Mouse (Mus musculus): ENCODE measurements at regions not wholly inside any gene's neighbourhood (a gene's known extent, or its start where the extent isn't known, plus 50 kb on each side); places are given as distances from the start of the nearest gene placed in this dataset.

- H3K9me3 ChIP-seq (replicated peaks; ENCODE audit: control insufficient read depth, low read length, poor library complexity, severe bottlenecking) = no peaks in the 10 kb centered on the region
- no peaks in the 10 kb centered on the region for H3K27me3 ChIP-seq (ENCODE audit: control insufficient read depth, insufficient read depth, low read depth, low read length)
- no peak overlapping the region for H3K4me2 ChIP-seq (ENCODE audit: low read length)
- WGBS = 68% methylated on average over 3 of the region's 3 CpGs
- H3K4me3 ChIP-seq (ENCODE audit: low read depth, low read length) = no peak overlapping the region
- H3K27ac ChIP-seq (ENCODE audit: low read length) = no peak overlapping the region
- no peaks in the 10 kb centered on the region for H3K36me3 ChIP-seq (ENCODE audit: control insufficient read depth, insufficient read depth, low read length)
- no peak overlapping the region for H3K9ac ChIP-seq (ENCODE audit: low read depth, low read length)
- no peaks in the 10 kb centered on the region for H3K4me1 ChIP-seq (ENCODE audit: control insufficient read depth, insufficient read depth, low read length)
- no peak for ATAC-seq
Observed at GRCm38 (mm10) chr15:31805522-31805921, 203.9 kb downstream of the Fam173b start.

GRCm38 (mm10) chr15:31815551-31815950 is 213.9 kb downstream of the Fam173b start:
- Histone ChIP-seq H3K4me3 (ENCODE audit: low read depth, low read length) (no peak overlapping the region), H3K4me1 (ENCODE audit: control insufficient read depth, insufficient read depth, low read length) (no peaks in the 10 kb centered on the region), H3K9ac (ENCODE audit: low read depth, low read length) (no peak overlapping the region), H3K4me2 (ENCODE audit: low read length) (no peak overlapping the region), H3K27ac (ENCODE audit: low read length) (no peak overlapping the region), H3K27me3 (ENCODE audit: control insufficient read depth, insufficient read depth, low read depth, low read length) (no peaks in the 10 kb centered on the region), H3K9me3 (replicated peaks; ENCODE audit: control insufficient read depth, low read length, poor library complexity, severe bottlenecking) (no peaks in the 10 kb centered on the region), H3K36me3 (ENCODE audit: control insufficient read depth, insufficient read depth, low read length) (no peaks in the 10 kb centered on the region)
- no peak for ATAC-seq
- 83% methylated on average over 5 of the region's 5 CpGs for WGBS

GRCm38 (mm10) chr15:31819219-31819618 is 217.6 kb downstream of the Fam173b start:
- Histone ChIP-seq H3K4me2 (ENCODE audit: low read length) (no peak overlapping the region), H3K9me3 (replicated peaks; ENCODE audit: control insufficient read depth, low read length, poor library complexity, severe bottlenecking) (no peaks in the 10 kb centered on the region), H3K27ac (ENCODE audit: low read length) (no peak overlapping the region)

GRCm38 (mm10) chr15:31827219-31827618 is 225.6 kb downstream of the Fam173b start:
- no peaks in the 10 kb centered on the region for H3K27me3 ChIP-seq (ENCODE audit: control insufficient read depth, insufficient read depth, low read depth, low read length)
- H3K4me2 ChIP-seq (ENCODE audit: low read length) = no peak overlapping the region
- no peak for ATAC-seq
- H3K9me3 ChIP-seq (replicated peaks; ENCODE audit: control insufficient read depth, low read length, poor library complexity, severe bottlenecking) = no peaks in the 10 kb centered on the region
- no peaks in the 10 kb centered on the region for H3K36me3 ChIP-seq (ENCODE audit: control insufficient read depth, insufficient read depth, low read length)
- H3K27ac ChIP-seq (ENCODE audit: low read length) = no peak overlapping the region
- no peaks in the 10 kb centered on the region for H3K4me1 ChIP-seq (ENCODE audit: control insufficient read depth, insufficient read depth, low read length)
- no peak overlapping the region for H3K9ac ChIP-seq (ENCODE audit: low read depth, low read length)
- 88% methylated on average over 6 of the region's 6 CpGs for WGBS
- H3K4me3 ChIP-seq (ENCODE audit: low read depth, low read length) = no peak overlapping the region

More at GRCm38 (mm10) chr15:31819219-31819618, 217.6 kb downstream of the Fam173b start:
- Histone ChIP-seq H3K27me3 (ENCODE audit: control insufficient read depth, insufficient read depth, low read depth, low read length) (no peaks in the 10 kb centered on the region), H3K4me3 (ENCODE audit: low read depth, low read length) (no peak overlapping the region), H3K9ac (ENCODE audit: low read depth, low read length) (no peak overlapping the region), H3K4me1 (ENCODE audit: control insufficient read depth, insufficient read depth, low read length) (no peaks in the 10 kb centered on the region), H3K36me3 (ENCODE audit: control insufficient read depth, insufficient read depth, low read length) (no peaks in the 10 kb centered on the region)
- WGBS = 57% methylated on average over 6 of the region's 6 CpGs
- ATAC-seq = no peak

- no peaks in the 10 kb centered on the region for H3K27me3 ChIP-seq (ENCODE audit: control insufficient read depth, insufficient read depth, low read depth, low read length)
- no peak overlapping the region for H3K4me2 ChIP-seq (ENCODE audit: low read length)
- no peaks in the 10 kb centered on the region for H3K9me3 ChIP-seq (replicated peaks; ENCODE audit: control insufficient read depth, low read length, poor library complexity, severe bottlenecking)
- H3K27ac ChIP-seq (ENCODE audit: low read length) = no peak overlapping the region
- H3K4me1 ChIP-seq (ENCODE audit: control insufficient read depth, insufficient read depth, low read length) = no peaks in the 10 kb centered on the region
- no peak overlapping the region for H3K9ac ChIP-seq (ENCODE audit: low read depth, low read length)
- no peak overlapping the region for H3K4me3 ChIP-seq (ENCODE audit: low read depth, low read length)
- 74% methylated on average over 1 of the region's 1 CpGs for WGBS
- H3K36me3 ChIP-seq (ENCODE audit: control insufficient read depth, insufficient read depth, low read length) = no peaks in the 10 kb centered on the region
- no peak for ATAC-seq
Observed at GRCm38 (mm10) chr15:31841519-31841918, 239.9 kb downstream of the Fam173b start.

GRCm38 (mm10) chr15:31854764-31855163 is 253.1 kb downstream of the Fam173b start:
- no peaks in the 10 kb centered on the region for H3K4me1 ChIP-seq (ENCODE audit: control insufficient read depth, insufficient read depth, low read length)
- H3K36me3 ChIP-seq (ENCODE audit: control insufficient read depth, insufficient read depth, low read length) = no peaks in the 10 kb centered on the region
- H3K27me3 ChIP-seq (ENCODE audit: control insufficient read depth, insufficient read depth, low read depth, low read length) = no peaks in the 10 kb centered on the region
- 29% methylated on average over 5 of the region's 5 CpGs for WGBS
- no peaks in the 10 kb centered on the region for H3K9me3 ChIP-seq (replicated peaks; ENCODE audit: control insufficient read depth, low read length, poor library complexity, severe bottlenecking)
- peak; percentile 60 for ATAC-seq
- H3K4me3 ChIP-seq (ENCODE audit: low read depth, low read length) = no peak overlapping the region
- no peak overlapping the region for H3K27ac ChIP-seq (ENCODE audit: low read length)
- H3K9ac ChIP-seq (ENCODE audit: low read depth, low read length) = no peak overlapping the region
- H3K4me2 ChIP-seq (ENCODE audit: low read length) = no peak overlapping the region

GRCm38 (mm10) chr15:31855188-31855587 is 253.5 kb downstream of the Fam173b start:
- Histone ChIP-seq H3K4me3 (ENCODE audit: low read depth, low read length) (no peak overlapping the region), H3K9me3 (replicated peaks; ENCODE audit: control insufficient read depth, low read length, poor library complexity, severe bottlenecking) (no peaks in the 10 kb centered on the region), H3K27ac (ENCODE audit: low read length) (no peak overlapping the region), H3K27me3 (ENCODE audit: control insufficient read depth, insufficient read depth, low read depth, low read length) (no peaks in the 10 kb centered on the region), H3K36me3 (ENCODE audit: control insufficient read depth, insufficient read depth, low read length) (no peaks in the 10 kb centered on the region), H3K4me1 (ENCODE audit: control insufficient read depth, insufficient read depth, low read length) (no peaks in the 10 kb centered on the region), H3K9ac (ENCODE audit: low read depth, low read length) (no peak overlapping the region), H3K4me2 (ENCODE audit: low read length) (no peak overlapping the region)
- peak; percentile 5; the same call in 1 of the 2 replicates for ATAC-seq
- WGBS = 56% methylated on average over 3 of the region's 3 CpGs

- Histone ChIP-seq H3K4me1 (ENCODE audit: control insufficient read depth, insufficient read depth, low read length) (no peaks in the 10 kb centered on the region), H3K4me3 (ENCODE audit: low read depth, low read length) (no peak overlapping the region), H3K4me2 (ENCODE audit: low read length) (no peak overlapping the region), H3K9ac (ENCODE audit: low read depth, low read length) (no peak overlapping the region), H3K36me3 (ENCODE audit: control insufficient read depth, insufficient read depth, low read length) (no peaks in the 10 kb centered on the region), H3K9me3 (replicated peaks; ENCODE audit: control insufficient read depth, low read length, poor library complexity, severe bottlenecking) (no peaks in the 10 kb centered on the region), H3K27ac (ENCODE audit: low read length) (no peak overlapping the region), H3K27me3 (ENCODE audit: control insufficient read depth, insufficient read depth, low read depth, low read length) (no peaks in the 10 kb centered on the region)
- WGBS = 86% methylated on average over 3 of the region's 3 CpGs
- no peak for ATAC-seq
Observed at GRCm38 (mm10) chr15:31869100-31869499, 267.4 kb downstream of the Fam173b start.

- no peak overlapping the region for H3K4me2 ChIP-seq (ENCODE audit: low read length)
- no peak for ATAC-seq
- 69% methylated on average over 14 of the region's 14 CpGs for WGBS
- H3K4me3 ChIP-seq (ENCODE audit: low read depth, low read length) = no peak overlapping the region
- no peak overlapping the region for H3K27ac ChIP-seq (ENCODE audit: low read length)
- no peaks in the 10 kb centered on the region for H3K4me1 ChIP-seq (ENCODE audit: control insufficient read depth, insufficient read depth, low read length)
- H3K27me3 ChIP-seq (ENCODE audit: control insufficient read depth, insufficient read depth, low read depth, low read length) = no peaks in the 10 kb centered on the region
- H3K9ac ChIP-seq (ENCODE audit: low read depth, low read length) = no peak overlapping the region
- H3K36me3 ChIP-seq (ENCODE audit: control insufficient read depth, insufficient read depth, low read length) = no peaks in the 10 kb centered on the region
- no peaks in the 10 kb centered on the region for H3K9me3 ChIP-seq (replicated peaks; ENCODE audit: control insufficient read depth, low read length, poor library complexity, severe bottlenecking)
Observed at GRCm38 (mm10) chr15:31869673-31870417, 268.2 kb downstream of the Fam173b start.
